Mouse (Mus musculus) myocyte (in vitro differentiated cells): ENCODE measurements around the gene Tmco4. TPM values are rescaled to one million over a fixed set of nuclear protein-coding genes. Genes with fewer than 3 reads are reported as not detected.

Experiments used
- H3K27me3 ChIP-seq: one replicate; pipeline ENCODE4 v1.6.1; 2011; ENCODE audit not compliant: control insufficient read depth, insufficient read depth, insufficient read length
- H3K36me3 ChIP-seq: one replicate; pipeline ENCODE4 v1.6.1; 2011; ENCODE audit not compliant: control insufficient read depth, insufficient read depth
- H3K4me2 ChIP-seq: one replicate; pipeline ENCODE4 v1.6.1; 2011; ENCODE audit warnings: low read depth, control low read depth
- H3K4me3 ChIP-seq: one replicate; pipeline ENCODE4 v1.5.1; 2011; ENCODE audit warnings: mild to moderate bottlenecking, control low read depth, moderate library complexity
- H3K79me2 ChIP-seq: one replicate; pipeline ENCODE4 v1.6.1; 2011; ENCODE audit not compliant: control insufficient read depth, insufficient read depth
- H3ac ChIP-seq: one replicate; pipeline ENCODE4 v1.6.1; 2011; ENCODE audit not compliant: control insufficient read depth, insufficient read length
- CEBPB ChIP-seq: IDR thresholded peaks from 2 replicates; pipeline ENCODE4 v1.6.1; 2011; ENCODE audit warnings: mild to moderate bottlenecking, moderate library complexity; ENCODE audit not compliant: poor library complexity, insufficient read depth, severe bottlenecking
- E2F4 ChIP-seq: IDR thresholded peaks from one replicate; pipeline ENCODE4 v1.6.1; 2011; ENCODE audit warnings: mild to moderate bottlenecking, control low read depth, moderate library complexity; ENCODE audit not compliant: insufficient read depth
- MAX ChIP-seq: IDR thresholded peaks from one replicate; pipeline ENCODE4 v1.6.1; 2011; ENCODE audit warnings: low read depth, mild to moderate bottlenecking, control low read depth
- MYOD1 ChIP-seq, 3 experiments: IDR thresholded peaks; one replicate each; pipeline ENCODE4 v1.6.1; 2011; ENCODE audit warnings: control low read depth in 2 of 3, low read depth in 2 of 3, mild to moderate bottlenecking in 2 of 3, moderate library complexity in 1 of 3; ENCODE audit not compliant: insufficient read length in 2 of 3, control insufficient read depth in 1 of 3
- MYOG ChIP-seq, 3 experiments: IDR thresholded peaks; one replicate each; pipeline ENCODE4 v1.6.1; 2011; ENCODE audit warnings: control low read depth in 2 of 3, low read depth in 2 of 3, mild to moderate bottlenecking in 2 of 3; ENCODE audit not compliant: insufficient read length in 2 of 3, control insufficient read depth in 1 of 3, insufficient read depth in 1 of 3
- POLR2A ChIP-seq: IDR thresholded peaks from one replicate; pipeline ENCODE4 v1.6.1; 2011; ENCODE audit warnings: low read depth, mild to moderate bottlenecking, control low read depth, moderate library complexity; ENCODE audit not compliant: insufficient read length
- POLR2AphosphoS2 ChIP-seq: IDR thresholded peaks from one replicate; pipeline ENCODE4 v1.6.1; 2011; ENCODE audit warnings: low read depth, control low read depth; ENCODE audit not compliant: insufficient read length
- REST ChIP-seq: IDR thresholded peaks from one replicate; pipeline ENCODE4 v1.6.1; 2011; ENCODE audit warnings: mild to moderate bottlenecking, control low read depth, moderate library complexity; ENCODE audit not compliant: insufficient read depth, insufficient read length
- SRF ChIP-seq: IDR thresholded peaks from one replicate; pipeline ENCODE4 v1.6.1; 2011; ENCODE audit warnings: low read depth; ENCODE audit not compliant: control insufficient read depth, insufficient read length
- TCF12 ChIP-seq: IDR thresholded peaks from one replicate; pipeline ENCODE4 v1.6.1; 2011; ENCODE audit warnings: mild to moderate bottlenecking, control low read depth; ENCODE audit not compliant: poor library complexity, insufficient read depth, severe bottlenecking
- TCF3 ChIP-seq: IDR thresholded peaks from one replicate; pipeline ENCODE4 v1.6.1; 2011; ENCODE audit warnings: low read depth, control low read depth; ENCODE audit not compliant: insufficient read length
- USF1 ChIP-seq: IDR thresholded peaks from one replicate; pipeline ENCODE4 v1.6.1; 2011; ENCODE audit warnings: low read depth, mild to moderate bottlenecking, control low read depth, moderate library complexity
- polyA plus RNA-seq: library from polyadenylated mRNA; unstranded; fragments of >200 nt; fragmentation: generic; extraction: Trizol; gene quantifications from one replicate; pipeline ENCODE4 v1.2.1, GENCODE M21; 2012; ENCODE audit warnings: missing spikeins

Tmco4 gene
- polyA plus RNA-seq, 1 experiment: 3.8 TPM

DNA sequence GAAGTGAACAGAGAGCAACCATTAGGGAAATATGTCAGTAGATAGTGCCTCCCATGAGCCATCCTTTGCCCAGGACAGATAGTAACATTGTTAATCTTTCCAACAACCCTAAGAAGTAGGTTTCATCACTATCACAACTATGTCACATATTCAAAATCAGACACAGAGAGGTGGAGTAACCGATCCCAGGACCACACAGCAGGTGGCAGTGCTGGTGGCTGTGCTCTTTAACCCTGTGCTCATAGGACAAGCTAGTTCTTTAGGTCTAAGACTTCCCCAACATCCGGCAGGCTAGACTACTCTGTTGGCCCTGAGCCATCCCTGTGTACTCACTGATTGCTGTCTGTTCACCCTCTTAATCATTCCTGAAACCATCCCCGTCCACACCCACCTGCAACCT lies 21.7 kb downstream of the Tmco4 start:
- no peak for TF ChIP-seq TCF12
- no peak for TF ChIP-seq MYOG (IDR thresholded peaks at IDR 0.05; ENCODE audit: control insufficient read depth in 1 of 3, insufficient read depth in 1 of 3, insufficient read length in 2 of 3, low read depth in 2 of 3)
- TF ChIP-seq USF1: no peak
- no peak for TF ChIP-seq TCF3
- no peak for TF ChIP-seq POLR2AphosphoS2
- no peak for TF ChIP-seq REST
- no peak for TF ChIP-seq CEBPB
- no peak for TF ChIP-seq POLR2A
- no peak for TF ChIP-seq SRF
- no peak for TF ChIP-seq MAX
- no peak for TF ChIP-seq E2F4
- no peak for TF ChIP-seq MYOD1 (IDR thresholded peaks at IDR 0.05; ENCODE audit: control insufficient read depth in 1 of 3, insufficient read length in 2 of 3, low read depth in 2 of 3)
- no peaks in the 10 kb centered on the region for H3K79me2 ChIP-seq
- no peaks in the 10 kb centered on the region for H3K27me3 ChIP-seq
- no peaks in the 10 kb centered on the region for H3K36me3 ChIP-seq
- no peak overlapping the region for H3ac ChIP-seq
- no peak overlapping the region for H3K4me3 ChIP-seq
- no peak overlapping the region for H3K4me2 ChIP-seq

DNA sequence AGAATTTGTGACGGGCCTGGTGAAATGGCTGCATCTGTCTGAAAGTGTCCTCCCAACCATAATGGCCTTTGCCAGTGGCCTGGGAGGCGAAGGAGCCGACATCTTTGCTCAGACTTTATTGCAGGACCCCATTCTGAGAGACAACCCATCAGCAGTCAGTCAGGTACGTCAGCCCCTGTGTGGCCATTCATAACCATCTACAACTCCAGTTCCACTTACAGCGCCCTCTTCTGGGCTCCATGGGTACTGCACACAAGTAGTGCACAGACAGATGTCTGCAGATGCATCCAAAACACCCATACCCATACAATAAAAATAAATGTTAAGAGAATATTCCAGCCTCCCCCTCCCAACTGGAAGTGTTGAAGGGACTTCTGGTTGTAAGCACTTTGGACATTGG lies 23.7 kb downstream of the Tmco4 start:
- Histone ChIP-seq H3K4me2 (no peak overlapping the region), H3K79me2 (no peaks in the 10 kb centered on the region), H3K27me3 (no peaks in the 10 kb centered on the region), H3K4me3 (no peak overlapping the region), H3ac (no peak overlapping the region), H3K36me3 (no peaks in the 10 kb centered on the region)
- TF ChIP-seq E2F4 (no peak), USF1 (no peak), TCF3 (no peak), REST (no peak), MYOD1 (IDR thresholded peaks at IDR 0.05; ENCODE audit: control insufficient read depth in 1 of 3, insufficient read length in 2 of 3, low read depth in 2 of 3) (no peak), TCF12 (no peak), POLR2AphosphoS2 (no peak), MYOG (IDR thresholded peaks at IDR 0.05; ENCODE audit: control insufficient read depth in 1 of 3, insufficient read depth in 1 of 3, insufficient read length in 2 of 3, low read depth in 2 of 3) (no peak)

DNA sequence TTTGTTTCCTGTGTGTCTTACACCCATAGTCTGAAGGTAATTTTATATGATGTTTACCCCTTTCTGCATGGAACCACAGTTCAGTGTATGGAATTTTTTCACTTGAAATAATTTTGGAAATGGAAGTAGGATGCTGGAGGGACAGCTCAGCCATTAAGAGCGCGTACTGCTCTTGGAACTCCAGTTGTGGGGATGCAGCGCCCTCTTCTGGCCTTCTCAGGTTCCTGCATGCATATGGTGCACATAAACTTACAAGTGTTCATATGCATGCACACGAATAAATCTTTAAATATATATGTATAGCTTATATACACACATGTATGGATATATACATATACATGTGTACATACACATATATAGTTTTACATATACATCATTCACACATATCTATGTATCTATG lies 24.4 kb downstream of the Tmco4 start:
- Histone ChIP-seq H3ac (no peak overlapping the region), H3K79me2 (no peaks in the 10 kb centered on the region), H3K36me3 (no peaks in the 10 kb centered on the region), H3K4me3 (no peak overlapping the region), H3K4me2 (no peak overlapping the region), H3K27me3 (no peaks in the 10 kb centered on the region)
- no peak for TF ChIP-seq MYOG (IDR thresholded peaks at IDR 0.05; ENCODE audit: control insufficient read depth in 1 of 3, insufficient read depth in 1 of 3, insufficient read length in 2 of 3, low read depth in 2 of 3)
- no peak for TF ChIP-seq TCF3
- TF ChIP-seq TCF12: no peak
- TF ChIP-seq MAX: no peak
- TF ChIP-seq REST: no peak
- TF ChIP-seq E2F4: no peak
- TF ChIP-seq SRF: no peak
- TF ChIP-seq USF1: no peak
- no peak for TF ChIP-seq POLR2A
- no peak for TF ChIP-seq MYOD1 (IDR thresholded peaks at IDR 0.05; ENCODE audit: control insufficient read depth in 1 of 3, insufficient read length in 2 of 3, low read depth in 2 of 3)
- TF ChIP-seq POLR2AphosphoS2: no peak
- no peak for TF ChIP-seq CEBPB

DNA sequence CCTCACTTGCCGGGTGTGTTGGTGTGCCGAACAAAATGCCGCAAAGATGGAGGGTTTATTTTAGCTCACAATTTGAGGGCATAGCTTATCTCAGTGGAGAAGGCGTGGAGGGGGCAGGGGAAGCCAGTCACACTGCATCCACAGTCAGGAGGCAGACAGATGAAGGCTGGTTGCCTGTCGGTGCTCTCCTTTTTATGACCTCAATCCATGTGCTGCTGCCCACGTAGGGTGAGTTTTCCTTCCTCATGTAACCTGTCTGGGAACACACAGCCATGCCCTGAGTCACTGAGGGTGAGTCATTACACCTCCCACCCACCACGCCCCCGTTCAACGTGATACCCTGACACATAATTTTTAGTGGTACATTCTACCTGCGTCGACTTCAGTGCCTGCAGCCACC lies 25.9 kb downstream of the Tmco4 start:
- no peaks in the 10 kb centered on the region for H3K79me2 ChIP-seq
- H3K4me2 ChIP-seq: no peak overlapping the region
- no peaks in the 10 kb centered on the region for H3K36me3 ChIP-seq
- no peak for TF ChIP-seq SRF
- no peak for TF ChIP-seq TCF12
- no peak for TF ChIP-seq MYOD1 (IDR thresholded peaks at IDR 0.05; ENCODE audit: control insufficient read depth in 1 of 3, insufficient read length in 2 of 3, low read depth in 2 of 3)
- no peak for TF ChIP-seq POLR2AphosphoS2
- no peak for TF ChIP-seq USF1
- no peak for TF ChIP-seq MAX
- TF ChIP-seq REST: no peak
- TF ChIP-seq MYOG (IDR thresholded peaks at IDR 0.05; ENCODE audit: control insufficient read depth in 1 of 3, insufficient read depth in 1 of 3, insufficient read length in 2 of 3, low read depth in 2 of 3): no peak
- no peak for TF ChIP-seq CEBPB
- TF ChIP-seq POLR2A: no peak
- TF ChIP-seq TCF3: no peak
- no peaks in the 10 kb centered on the region for H3K27me3 ChIP-seq
- H3ac ChIP-seq: no peak overlapping the region
- H3K4me3 ChIP-seq: no peak overlapping the region

DNA sequence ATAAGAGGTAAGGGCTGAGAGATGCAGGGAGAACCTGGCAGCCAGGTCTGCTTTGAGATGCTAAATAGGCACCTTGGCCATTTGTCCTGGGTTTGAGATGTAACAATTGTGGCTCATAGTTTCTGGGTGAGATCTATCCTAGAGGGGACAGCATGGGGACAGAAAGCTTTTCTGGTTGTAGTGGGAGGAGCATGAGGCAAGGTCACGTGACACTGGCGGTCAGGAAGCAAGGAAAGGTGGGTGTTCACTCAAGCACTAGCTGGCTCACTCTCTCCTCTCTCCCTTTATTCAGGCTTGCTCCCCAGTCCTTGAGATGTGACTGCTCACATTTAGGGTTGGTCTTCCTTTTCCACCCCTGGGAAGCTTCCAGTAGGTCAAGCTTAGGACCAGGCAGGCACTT lies 28.3 kb downstream of the Tmco4 start:
- no peaks in the 10 kb centered on the region for H3K36me3 ChIP-seq
- H3K4me2 ChIP-seq: no peak overlapping the region
- no peaks in the 10 kb centered on the region for H3K79me2 ChIP-seq
- TF ChIP-seq MYOD1 (IDR thresholded peaks at IDR 0.05; ENCODE audit: control insufficient read depth in 1 of 3, insufficient read length in 2 of 3, low read depth in 2 of 3) (no peak), REST (no peak), POLR2AphosphoS2 (no peak), POLR2A (no peak), TCF3 (no peak), MYOG (IDR thresholded peaks at IDR 0.05; ENCODE audit: control insufficient read depth in 1 of 3, insufficient read depth in 1 of 3, insufficient read length in 2 of 3, low read depth in 2 of 3) (no peak), SRF (no peak), E2F4 (no peak)
- H3K4me3 ChIP-seq: no peak overlapping the region
- no peak overlapping the region for H3ac ChIP-seq
- H3K27me3 ChIP-seq: no peaks in the 10 kb centered on the region
